Mouse (Mus musculus): Measurements from ENCODE around the gene Tmem127.
A peak's percentile ranks its signal among the peaks of the same experiment; 100 is the strongest.

DNA sequence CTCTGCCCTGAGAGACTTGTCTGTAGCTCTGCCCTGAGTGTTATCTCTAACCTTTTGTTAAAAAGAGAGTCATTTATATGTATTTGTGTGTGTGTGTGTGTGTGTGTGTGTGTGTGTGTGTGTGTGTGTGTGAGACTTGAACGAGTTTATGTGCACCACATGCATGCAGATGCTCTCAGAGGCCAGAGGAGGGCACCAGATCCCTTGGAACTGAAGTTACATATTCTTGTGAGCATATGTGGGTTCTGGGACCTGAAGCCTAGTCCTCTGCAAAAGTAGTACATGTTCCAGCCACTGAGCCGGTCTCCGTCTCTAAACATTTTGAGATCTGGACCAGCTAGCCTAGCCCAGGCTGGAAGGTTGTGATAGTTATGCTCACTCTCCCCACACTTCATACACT lies 22.4 kb upstream of the Tmem127 start:
- TF ChIP-seq GATA1 (IDR thresholded peaks at IDR 0.05; ENCODE audit: low read depth, low read length) (no peak), EP300 (IDR thresholded peaks at IDR 0.05; ENCODE audit: low read depth in 1 of 2, low read length in 2 of 2) (no peak), MEF2A (IDR thresholded peaks at IDR 0.05; ENCODE audit: extremely low read depth, insufficient replicate concordance, low read depth, low read length, poor library complexity, severe bottlenecking) (no peak), POLR2A (IDR thresholded peaks at IDR 0.05; ENCODE audit: control insufficient read depth in 1 of 2, insufficient read depth in 1 of 2, low read depth in 1 of 2, low read length in 2 of 2, poor library complexity in 1 of 2) (no peak), CTCF (IDR thresholded peaks at IDR 0.05 in 2 of 3, conservative IDR thresholded peaks at IDR 0.05 in 1 of 3; ENCODE audit: control insufficient read depth in 1 of 3, insufficient read depth in 1 of 3, low read depth in 2 of 3, low read length in 3 of 3, poor library complexity in 1 of 3, severe bottlenecking in 1 of 3) (peak; percentile 11 to 41 (median 37); a peak in 4 of 6 replicates), MYB (IDR thresholded peaks at IDR 0.05; ENCODE audit: low read depth, low read length) (no peak)

Measured in MEL (cell line).